Mouse (Mus musculus) gastrocnemius, adult 2 months (tissue): ENCODE measurements at regions not wholly inside any gene's neighbourhood (a gene's known extent, or its start where the extent isn't known, plus 50 kb on each side); places are given as distances from the start of the nearest gene placed in this dataset.

ENCODE experiments used
- DNase-seq: peaks from one replicate; pipeline ENCODE4 v3.0.0; 2022
- H3K27ac ChIP-seq: fragments of 200-600 bp; 2 replicates; pipeline ENCODE4 v1.8.1; 2022; ENCODE audit warnings: mild to moderate bottlenecking
- H3K4me3 ChIP-seq: fragments of 200-600 bp; 2 replicates; pipeline ENCODE4 v1.8.1; 2022; ENCODE audit warnings: mild to moderate bottlenecking, moderate library complexity
- CTCF ChIP-seq: fragments of 200-600 bp; IDR thresholded peaks from 2 replicates; pipeline ENCODE4 v1.8.1; 2022; ENCODE audit warnings: antibody characterized with exemption, mild to moderate bottlenecking, moderate library complexity
- intact Hi-C: fragments of 180-260 bp; cut with DNase I; formaldehyde crosslinking; loops from one replicate; pipeline ENCODE4 v1.15.1; 2025

DNA sequence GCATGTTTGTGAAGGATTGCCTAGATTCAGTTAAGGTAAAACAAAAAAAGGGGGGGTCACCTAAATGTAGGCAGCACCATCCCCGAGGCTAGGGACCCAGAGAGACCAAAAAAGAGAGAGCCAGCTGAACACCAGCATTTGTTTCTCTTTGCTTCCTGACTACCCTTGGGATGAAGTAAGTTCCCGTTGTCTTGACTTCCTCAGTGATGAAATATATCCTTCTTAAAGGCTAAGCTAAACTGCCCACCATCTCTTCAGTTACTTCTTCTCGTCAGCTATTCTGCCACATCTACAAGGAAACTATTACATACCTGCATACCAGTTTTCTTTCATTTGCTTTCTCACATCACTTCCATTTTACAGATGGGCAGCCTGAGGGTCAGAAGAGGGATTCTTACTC, 277.4 kb downstream of the Fam49a start:
- no peak for DNase-seq
- no peak overlapping the region for H3K27ac ChIP-seq
- intact Hi-C loops, result no loop called here
- no peak overlapping the region for H3K4me3 ChIP-seq
- TF ChIP-seq CTCF, result no peak

DNA sequence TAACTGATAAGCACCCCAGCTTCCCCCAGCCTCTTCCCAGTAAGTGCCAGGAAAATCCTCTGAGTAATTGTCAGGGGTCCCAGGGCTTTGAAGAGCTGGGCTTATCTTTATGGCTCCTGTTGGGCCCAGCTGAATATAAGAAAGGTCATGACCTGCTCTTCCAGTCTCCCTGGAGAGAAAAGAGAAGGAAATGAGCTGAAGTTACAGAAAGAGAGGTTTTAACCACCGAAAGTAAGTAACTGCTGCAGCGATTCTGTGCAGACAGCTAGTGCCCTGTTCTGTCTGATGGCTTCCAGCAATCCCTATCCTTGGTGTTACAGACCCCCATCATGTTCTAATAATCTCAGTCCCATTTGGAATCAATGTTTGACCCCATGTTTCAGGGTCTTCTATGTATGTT, 272.8 kb downstream of the Fam49a start:
- TF ChIP-seq CTCF, result no peak
- DNase-seq, result no peak
- intact Hi-C loops, result no loop called here
- H3K27ac ChIP-seq, result no peak overlapping the region
- no peak overlapping the region for H3K4me3 ChIP-seq

DNA sequence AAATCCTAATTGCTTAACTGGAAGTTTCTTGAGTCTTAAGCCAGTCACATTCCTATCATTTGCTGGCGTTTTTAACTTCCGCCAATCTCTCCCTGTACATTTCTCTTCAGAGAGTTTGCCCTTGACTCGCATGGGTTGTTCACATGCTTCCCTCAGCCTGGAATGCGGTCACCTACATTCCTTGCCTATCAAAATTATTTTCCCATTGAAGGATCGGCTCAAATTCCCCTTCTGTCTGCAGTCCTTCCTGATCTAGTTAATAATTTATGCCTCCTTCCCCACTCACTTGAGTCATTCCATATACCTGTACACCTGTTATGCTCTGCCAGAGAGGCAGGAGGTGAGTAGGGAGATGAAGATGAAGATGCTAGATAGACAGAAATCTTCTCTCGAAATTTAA, 268.9 kb downstream of the Fam49a start:
- no peak for TF ChIP-seq CTCF
- intact Hi-C loops, result no loop called here
- no peak overlapping the region for H3K27ac ChIP-seq
- no peak for DNase-seq
- H3K4me3 ChIP-seq, result no peak overlapping the region

DNA sequence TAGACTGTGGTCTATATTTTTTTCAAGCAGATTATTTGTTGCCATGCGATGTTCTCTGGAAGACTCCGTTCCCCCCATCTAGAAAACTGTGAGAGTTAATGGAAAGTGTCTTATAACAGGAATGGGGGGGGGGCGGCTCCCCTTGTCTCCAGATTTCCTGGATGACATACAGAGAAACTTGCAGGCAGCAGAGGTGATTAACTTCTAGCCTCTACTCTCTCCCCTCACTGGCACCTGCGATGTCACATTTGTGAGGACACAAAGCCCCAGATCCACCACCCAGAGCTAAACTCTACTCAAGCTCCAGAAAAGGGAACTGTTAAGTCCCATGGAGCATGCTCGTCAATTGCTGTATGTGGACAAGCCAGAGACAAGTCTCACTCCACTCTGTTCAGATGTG, 267.6 kb downstream of the Fam49a start:
- DNase-seq, result no peak
- Histone ChIP-seq H3K4me3 (no peak overlapping the region), H3K27ac (no peak overlapping the region)
- no peak for TF ChIP-seq CTCF
- intact Hi-C loops, result no loop called here

DNA sequence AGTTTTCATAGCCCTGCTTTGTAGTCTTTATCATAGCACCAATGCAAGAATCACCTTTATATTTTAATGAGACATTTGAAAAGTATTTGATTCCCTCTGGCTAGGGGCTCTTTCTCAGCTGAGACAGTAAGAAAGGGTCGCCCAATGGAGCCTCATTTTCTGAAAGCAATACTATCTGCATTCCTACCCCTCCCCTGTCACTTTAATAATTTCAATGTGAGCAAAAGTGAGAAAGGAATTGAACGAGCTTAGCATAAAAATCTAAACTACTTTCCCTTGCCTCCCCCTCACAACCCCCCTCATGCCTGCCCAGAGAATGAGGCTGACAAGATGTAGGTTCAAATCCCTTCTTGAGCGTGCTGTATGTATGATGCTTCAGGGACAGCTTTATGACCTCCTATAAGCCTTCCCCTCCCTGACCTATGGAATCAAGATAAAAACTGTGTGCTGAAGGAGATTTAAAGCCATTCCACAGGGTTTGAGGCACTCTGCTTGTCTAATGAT, 266.6 kb downstream of the Fam49a start:
- intact Hi-C loops, result no loop called here
- DNase-seq, result no peak
- TF ChIP-seq CTCF, result no peak
- Histone ChIP-seq H3K27ac (no peak overlapping the region), H3K4me3 (no peak overlapping the region)

DNA sequence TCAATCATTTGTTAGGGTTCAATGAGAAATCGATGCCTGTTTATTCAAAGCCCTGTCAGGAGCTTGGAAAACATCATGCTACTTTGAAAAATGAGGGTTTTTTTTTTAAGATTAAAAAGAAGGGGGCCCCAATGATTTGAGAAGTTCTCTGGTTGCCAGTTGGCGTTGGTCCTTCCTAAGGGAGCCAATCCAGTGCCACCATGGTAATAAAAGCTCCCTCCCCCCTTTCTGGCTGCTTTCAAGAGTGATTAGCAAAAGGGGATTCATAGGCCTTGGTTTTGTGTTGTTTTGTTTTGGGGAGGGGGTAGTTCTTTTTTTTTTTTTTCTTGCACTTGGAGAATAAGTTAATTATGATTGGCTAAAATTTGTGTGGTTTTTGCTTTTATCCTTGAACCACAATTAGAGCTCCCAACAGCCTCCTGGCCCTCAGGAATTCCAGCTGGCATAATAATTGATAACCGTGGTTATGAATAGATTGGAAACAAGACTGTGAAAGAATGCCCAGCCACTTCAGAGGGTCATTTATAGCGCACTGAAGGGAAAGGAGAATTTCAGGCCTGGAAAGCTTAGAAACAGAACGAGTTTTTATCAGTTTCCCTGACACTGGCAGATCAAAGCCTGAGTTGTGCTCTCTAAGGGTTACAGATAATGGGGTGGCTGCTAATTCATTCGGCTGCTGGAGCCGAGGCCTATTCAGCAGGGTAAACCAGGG, 266.0 kb downstream of the Fam49a start:
- DNase-seq, result no peak
- no peak for TF ChIP-seq CTCF
- Histone ChIP-seq H3K4me3 (no peak overlapping the region), H3K27ac (no peak overlapping the region)
- intact Hi-C loops, result no loop called here

DNA sequence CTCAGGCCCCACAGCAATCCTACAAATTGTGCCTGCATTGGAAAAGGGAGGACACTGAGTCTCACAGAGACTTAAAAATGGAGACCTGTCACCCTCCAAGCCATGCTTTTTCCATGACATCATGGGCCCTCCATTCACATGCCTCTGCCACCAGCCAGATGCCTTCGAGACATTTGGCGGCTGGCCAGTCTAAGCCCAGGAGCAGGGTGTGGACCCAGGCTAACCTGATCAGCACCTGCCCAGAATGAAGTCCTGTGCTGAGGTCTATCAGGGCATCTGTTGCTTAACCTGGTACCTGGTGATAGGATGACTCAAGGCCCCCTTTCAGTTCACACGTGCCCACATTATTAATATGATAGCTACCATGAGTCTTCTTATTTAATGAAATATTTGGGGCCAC, 265.4 kb downstream of the Fam49a start:
- peak; percentile 17 for DNase-seq
- intact Hi-C loops, result no loop called here
- TF ChIP-seq CTCF, result no peak
- no peak overlapping the region for H3K4me3 ChIP-seq
- no peak overlapping the region for H3K27ac ChIP-seq

DNA sequence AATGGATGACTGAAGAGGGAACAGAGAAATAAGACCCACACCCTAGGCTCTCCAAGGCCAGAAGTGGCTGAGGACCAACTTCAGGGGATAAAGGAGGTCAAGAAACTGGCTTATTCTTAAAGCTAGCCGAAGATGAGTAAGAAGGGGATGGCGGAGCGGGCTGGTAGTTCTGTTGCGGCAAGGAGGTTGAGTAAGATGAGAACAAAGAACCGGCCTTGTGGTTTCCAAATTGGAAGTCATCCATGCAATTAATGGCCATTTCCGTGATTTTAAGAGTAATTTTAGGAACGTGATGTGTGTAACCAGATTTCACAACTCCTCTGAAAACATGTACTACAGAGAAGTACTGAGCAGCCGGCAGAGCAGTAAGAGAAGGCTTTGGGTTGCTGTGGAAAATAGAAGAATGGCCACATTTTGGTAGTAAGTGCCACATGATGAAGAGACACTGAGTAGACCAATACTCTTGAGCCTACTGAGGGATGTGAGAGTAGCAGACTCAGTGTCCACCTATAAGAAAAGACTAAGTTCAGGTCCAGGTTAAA, 258.4 kb downstream of the Fam49a start:
- intact Hi-C loops, result no loop called here
- TF ChIP-seq CTCF, result no peak
- no peak overlapping the region for H3K4me3 ChIP-seq
- DNase-seq, result no peak
- no peak overlapping the region for H3K27ac ChIP-seq

DNA sequence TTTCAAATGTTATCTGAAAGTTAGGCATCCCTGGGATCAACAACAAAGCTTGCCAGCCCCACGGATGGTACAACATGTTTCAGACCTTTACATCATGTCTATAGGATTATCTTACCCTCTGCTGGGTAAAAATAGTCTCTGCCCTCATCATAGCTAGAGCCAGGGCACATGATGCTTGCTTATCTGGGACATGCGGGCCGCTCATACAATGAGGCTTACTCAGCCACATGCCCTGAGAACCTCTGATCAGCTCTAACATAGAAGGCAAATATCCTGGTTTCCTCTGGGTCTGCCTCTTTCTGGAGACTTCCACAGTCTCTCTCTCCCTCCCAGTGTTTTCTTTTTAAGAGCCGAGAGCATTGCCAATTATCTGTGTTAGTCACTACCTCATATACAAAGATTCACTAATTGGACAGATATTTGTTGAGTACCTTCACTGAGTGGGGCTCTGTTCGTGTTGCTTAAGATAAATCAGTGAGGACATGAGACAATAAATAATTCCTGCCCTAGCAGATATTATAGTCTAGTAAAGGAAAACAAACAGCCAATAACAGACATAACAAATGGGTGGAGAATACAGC, 256.6 kb downstream of the Fam49a start:
- no peak for DNase-seq
- intact Hi-C loops, result no loop called here
- no peak overlapping the region for H3K27ac ChIP-seq
- H3K4me3 ChIP-seq, result no peak overlapping the region
- TF ChIP-seq CTCF, result no peak

DNA sequence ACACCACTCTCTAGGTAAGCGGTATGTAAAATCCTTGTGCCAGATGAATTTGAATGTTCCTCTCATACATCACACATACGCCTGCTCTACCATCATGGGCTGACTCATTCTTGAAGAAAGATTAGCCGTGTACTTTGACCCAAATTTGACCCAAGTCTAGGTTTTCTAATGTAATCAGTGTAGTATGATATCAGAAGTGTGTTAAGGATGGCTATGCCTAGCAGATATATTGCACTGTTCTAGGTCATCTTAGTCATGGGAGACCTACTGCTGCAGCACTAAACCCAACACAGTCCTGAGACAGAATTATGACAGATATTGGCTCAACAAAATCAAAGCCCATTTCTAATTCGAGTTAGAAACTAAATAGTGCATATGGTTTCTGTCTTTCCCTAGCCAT, 255.1 kb downstream of the Fam49a start:
- no peak for TF ChIP-seq CTCF
- intact Hi-C loops, result no loop called here
- H3K27ac ChIP-seq, result no peak overlapping the region
- no peak for DNase-seq
- no peak overlapping the region for H3K4me3 ChIP-seq

DNA sequence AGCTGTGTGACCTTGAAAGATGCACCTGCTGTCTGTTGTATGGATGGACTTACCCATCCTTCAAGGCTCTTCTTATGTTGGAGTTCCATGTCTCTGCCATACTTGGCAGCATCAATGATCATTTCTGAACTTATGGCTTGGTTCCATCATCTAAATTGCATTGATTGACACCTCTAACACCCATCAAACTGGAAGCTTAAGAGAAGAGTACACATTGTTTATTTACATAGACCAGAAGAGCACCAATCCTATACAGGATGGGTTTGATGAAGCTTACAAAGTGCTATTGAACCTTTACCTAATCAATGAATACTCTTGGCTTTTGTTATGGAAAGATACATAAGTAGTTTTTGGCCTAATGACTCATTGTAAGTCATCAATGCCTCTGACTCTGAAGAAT, 248.8 kb downstream of the Fam49a start:
- intact Hi-C loops, result no loop called here
- TF ChIP-seq CTCF, result no peak
- Histone ChIP-seq H3K4me3 (no peak overlapping the region), H3K27ac (no peak overlapping the region)
- DNase-seq, result no peak

DNA sequence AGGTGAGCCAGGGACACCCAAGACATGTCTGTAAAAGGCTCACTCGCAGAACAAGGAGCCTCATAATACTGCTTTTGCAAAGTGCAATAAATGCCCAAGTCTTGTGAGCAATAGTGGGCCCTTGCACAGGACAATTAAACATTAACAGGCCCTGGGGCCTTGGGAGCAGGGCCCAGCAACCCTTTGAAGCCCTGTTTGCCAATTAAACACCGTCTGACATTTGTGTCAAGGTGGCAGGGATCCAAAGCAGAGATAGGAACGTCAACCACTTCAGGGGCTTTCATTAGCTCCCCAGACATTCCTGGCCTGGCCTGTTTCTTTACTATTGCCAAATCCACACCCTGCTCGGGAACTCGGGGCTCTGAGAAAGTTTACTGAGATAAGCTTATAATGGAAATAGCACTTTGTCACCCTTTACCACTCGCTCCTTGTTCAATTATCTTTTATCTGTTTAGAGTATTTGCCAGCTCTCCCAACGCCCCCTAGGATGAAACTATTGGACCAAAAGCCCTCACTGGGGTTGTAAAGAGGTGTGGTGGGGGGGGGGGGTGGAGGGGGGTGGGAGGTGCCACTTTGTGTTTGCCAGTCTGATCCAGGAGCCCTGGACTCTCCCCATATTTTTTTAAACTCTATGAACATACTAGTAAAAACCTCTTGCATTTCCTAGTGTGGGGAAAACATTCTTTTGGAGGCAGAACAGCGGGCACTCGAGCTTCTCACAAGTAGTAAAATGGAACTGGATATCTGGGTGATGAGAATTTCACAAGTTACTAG, 247.4 kb downstream of the Fam49a start:
- intact Hi-C loops, result no loop called here
- DNase-seq, result no peak
- H3K27ac ChIP-seq, result no peak overlapping the region
- TF ChIP-seq CTCF, result no peak
- H3K4me3 ChIP-seq, result no peak overlapping the region

DNA sequence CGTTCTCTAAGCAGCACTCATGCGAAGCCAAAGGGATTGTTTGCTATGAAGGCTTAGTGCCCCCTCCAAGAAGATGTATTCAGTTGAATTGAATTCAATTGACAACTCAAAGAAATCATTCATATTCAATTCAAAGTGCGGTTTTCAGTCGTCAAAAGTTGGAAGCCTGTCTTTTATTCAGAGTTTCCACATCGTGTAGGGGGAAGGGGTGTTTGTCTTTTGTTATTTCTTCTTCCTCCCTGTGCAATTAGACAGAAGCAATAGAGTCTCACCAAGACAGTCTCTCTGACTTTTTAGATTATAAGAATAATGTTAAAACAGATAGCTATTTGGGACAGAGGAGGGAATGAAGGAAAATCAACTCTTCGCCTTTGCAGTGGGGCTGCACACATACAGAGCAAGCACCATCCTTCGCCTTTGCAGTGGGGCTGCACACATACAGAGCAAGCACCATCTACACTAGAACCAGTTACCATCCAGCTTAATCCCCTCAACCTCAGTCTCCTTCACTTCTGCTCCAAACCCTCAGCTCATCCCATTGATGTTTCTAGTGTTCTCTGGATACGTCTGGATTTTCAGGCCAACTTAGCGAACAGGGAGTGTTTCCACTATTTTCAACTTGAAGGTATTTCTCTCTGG, 246.7 kb downstream of the Fam49a start:
- TF ChIP-seq CTCF, result no peak
- Histone ChIP-seq H3K4me3 (no peak overlapping the region), H3K27ac (no peak overlapping the region)
- intact Hi-C loops, result no loop called here
- no peak for DNase-seq
